Mouse (Mus musculus) naive thymus-derived CD4-positive, alpha-beta T cell, adult 5 months (primary cell): ENCODE data around the gene Armc10. TPM values are rescaled to one million over a fixed set of nuclear protein-coding genes. Genes with fewer than 3 reads are reported as not detected.

Experiments
- polyA plus RNA-seq: library from polyadenylated mRNA; unstranded; fragments of 100-300 nt; shearing (Covaris generic); gene quantifications from one replicate; pipeline ENCODE4 v1.2.1, GENCODE M21; 2017

Armc10 gene
- 23.9 TPM for polyA plus RNA-seq

DNA sequence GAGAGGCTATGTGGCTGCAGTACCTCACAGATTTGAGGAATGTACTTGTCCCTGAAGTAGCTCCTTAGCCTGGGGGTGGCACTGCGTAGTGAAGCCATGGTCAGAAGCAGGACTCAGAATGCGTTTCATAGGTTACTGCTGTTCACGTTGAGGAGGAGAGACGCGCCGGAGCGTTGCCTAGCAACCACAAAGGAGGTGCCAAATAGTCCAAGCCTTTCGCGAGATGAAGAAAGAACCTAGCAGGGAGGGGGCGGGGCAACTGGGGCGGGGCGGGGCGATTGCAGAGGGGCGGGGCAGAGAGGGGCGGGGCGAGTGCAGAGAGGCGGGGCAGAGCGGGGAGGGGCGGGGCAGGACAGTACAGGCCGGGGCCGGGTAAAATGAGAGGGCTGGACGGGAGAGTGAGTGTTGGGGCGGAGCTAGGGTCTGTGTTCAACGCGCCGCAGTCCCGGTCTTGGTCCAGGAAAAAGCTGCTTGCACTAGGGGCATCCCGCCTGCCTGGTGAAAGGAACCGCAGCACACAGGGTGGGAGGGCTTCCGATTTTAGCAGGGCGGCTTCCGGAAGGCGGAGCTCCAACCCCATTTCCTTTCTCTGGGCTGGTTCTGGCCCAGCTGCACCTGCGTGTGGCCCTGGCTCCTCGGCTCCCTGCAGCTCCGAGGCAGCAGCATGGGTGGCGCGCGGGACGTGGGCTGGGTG, at the start of gene Armc10, which contains the start of gene Fbxl13:
TSS of gene Armc10 (plus strand) at position 375 of the 694 bp plus-strand sequence.
TSS of gene Fbxl13 (minus strand) at position 196 of the 694 bp plus-strand sequence.

GRCm38 (mm10) chr5:21701351-21702008, 55.9 kb downstream of the Armc10 start, which contains the start of gene Napepld:
Napepld (minus strand) TSS chr5:21701396.

Other genes starting within 250 kb of the Armc10 start
- 0.19 TPM for gene Ccdc146, start 221.1 kb upstream of the Armc10 start, polyA plus RNA-seq
- 3.1 TPM for gene Fam185a, start 220.9 kb upstream of the Armc10 start, polyA plus RNA-seq
- not detected for gene Lrrc17, start 102.3 kb upstream of the Armc10 start, polyA plus RNA-seq
- not detected for gene Fbxl13, start 179 bp upstream of the Armc10 start, polyA plus RNA-seq
- 1.4 TPM for gene Napepld, start 55.6 kb downstream of the Armc10 start, polyA plus RNA-seq
- 39.7 TPM for gene Pmpcb, start 91.3 kb downstream of the Armc10 start, polyA plus RNA-seq
- 70.6 TPM for gene Dnajc2, start 139.4 kb downstream of the Armc10 start, polyA plus RNA-seq
- gene Psmc2, start 139.5 kb downstream of the Armc10 start, polyA plus RNA-seq = 91.2 TPM
- gene Slc26a5, start 219.8 kb downstream of the Armc10 start, polyA plus RNA-seq = not detected